Mouse (Mus musculus): ENCODE measurements at regions not wholly inside any gene's neighbourhood (a gene's known extent, or its start where the extent isn't known, plus 50 kb on each side); places are given as distances from the start of the nearest gene placed in this dataset.
"Not testable (repeated sequence)": the region's sequence is repeated elsewhere in the genome, so short reads cannot be mapped to it uniquely, and the experiment has no call there.

- H3K9me3 ChIP-seq (ENCODE audit: control insufficient read depth, low read length), result no peaks in the 10 kb centered on the region
- H3K36me3 ChIP-seq (ENCODE audit: control insufficient read depth, insufficient read depth, low read length), result no peaks in the 10 kb centered on the region
- WGBS, result 58% methylated on average over 1 of the region's 1 CpGs
- H3K4me3 ChIP-seq (ENCODE audit: low read depth, low read length), result no peak overlapping the region
- H3K4me2 ChIP-seq (ENCODE audit: low read length), result no peak overlapping the region
- H3K27ac ChIP-seq (ENCODE audit: low read depth), result no peak overlapping the region
- DNase-seq (ENCODE audit: low spot score), result no peak
- no peak overlapping the region for H3K9ac ChIP-seq (ENCODE audit: low read length)
- H3K4me1 ChIP-seq (replicated peaks; ENCODE audit: control insufficient read depth, insufficient read depth, low read length), result no peaks in the 10 kb centered on the region
- no peak for ATAC-seq (replicated peaks; ENCODE audit: low FRiP score, low TSS enrichment, low read depth)
- H3K27me3 ChIP-seq (replicated peaks; ENCODE audit: control insufficient read depth, insufficient read depth, low read length), result no peaks in the 10 kb centered on the region
These were observed 414.5 kb upstream of the Stxbp6 start for GRCm38 (mm10) chr12:45489029-45489428.

GRCm38 (mm10) chr12:45476881-45477280 is 402.4 kb upstream of the Stxbp6 start:
- H3K4me3 ChIP-seq (ENCODE audit: low read depth, low read length), result no peak overlapping the region
- no peaks in the 10 kb centered on the region for H3K27me3 ChIP-seq (replicated peaks; ENCODE audit: control insufficient read depth, insufficient read depth, low read length)
- no peaks in the 10 kb centered on the region for H3K36me3 ChIP-seq (ENCODE audit: control insufficient read depth, insufficient read depth, low read length)
- H3K4me1 ChIP-seq (replicated peaks; ENCODE audit: control insufficient read depth, insufficient read depth, low read length), result no peaks in the 10 kb centered on the region
- no peak overlapping the region for H3K27ac ChIP-seq (ENCODE audit: low read depth)
- no peaks in the 10 kb centered on the region for H3K9me3 ChIP-seq (ENCODE audit: control insufficient read depth, low read length)
- ATAC-seq (replicated peaks; ENCODE audit: low FRiP score, low TSS enrichment, low read depth) (no peak), DNase-seq (ENCODE audit: low spot score) (no peak)
- H3K9ac ChIP-seq (ENCODE audit: low read length), result no peak overlapping the region
- H3K4me2 ChIP-seq (ENCODE audit: low read length), result no peak overlapping the region

GRCm38 (mm10) chr12:45468093-45468492 is 393.6 kb upstream of the Stxbp6 start:
- Histone ChIP-seq H3K27me3 (replicated peaks; ENCODE audit: control insufficient read depth, insufficient read depth, low read length) (no peaks in the 10 kb centered on the region), H3K4me1 (replicated peaks; ENCODE audit: control insufficient read depth, insufficient read depth, low read length) (no peaks in the 10 kb centered on the region), H3K36me3 (ENCODE audit: control insufficient read depth, insufficient read depth, low read length) (no peaks in the 10 kb centered on the region), H3K27ac (ENCODE audit: low read depth) (no peak overlapping the region), H3K4me2 (ENCODE audit: low read length) (no peak overlapping the region), H3K4me3 (ENCODE audit: low read depth, low read length) (no peak overlapping the region), H3K9ac (ENCODE audit: low read length) (no peak overlapping the region), H3K9me3 (ENCODE audit: control insufficient read depth, low read length) (no peaks in the 10 kb centered on the region)
- 54% methylated on average over 3 of the region's 3 CpGs for WGBS
- DNase-seq (ENCODE audit: low spot score) (no peak), ATAC-seq (replicated peaks; ENCODE audit: low FRiP score, low TSS enrichment, low read depth) (no peak)

GRCm38 (mm10) chr12:45467058-45467457 is 392.5 kb upstream of the Stxbp6 start:
- DNase-seq (ENCODE audit: low spot score) (no peak), ATAC-seq (replicated peaks; ENCODE audit: low FRiP score, low TSS enrichment, low read depth) (no peak)
- Histone ChIP-seq H3K9ac (ENCODE audit: low read length) (no peak overlapping the region), H3K4me3 (ENCODE audit: low read depth, low read length) (no peak overlapping the region), H3K4me2 (ENCODE audit: low read length) (no peak overlapping the region), H3K27me3 (replicated peaks; ENCODE audit: control insufficient read depth, insufficient read depth, low read length) (no peaks in the 10 kb centered on the region), H3K36me3 (ENCODE audit: control insufficient read depth, insufficient read depth, low read length) (no peaks in the 10 kb centered on the region), H3K4me1 (replicated peaks; ENCODE audit: control insufficient read depth, insufficient read depth, low read length) (no peaks in the 10 kb centered on the region), H3K27ac (ENCODE audit: low read depth) (no peak overlapping the region), H3K9me3 (ENCODE audit: control insufficient read depth, low read length) (no peaks in the 10 kb centered on the region)
- WGBS, result 17% methylated on average over 2 of the region's 2 CpGs

GRCm38 (mm10) chr12:45466066-45466465 is 391.6 kb upstream of the Stxbp6 start:
- WGBS, result 73% methylated on average over 3 of the region's 3 CpGs
- H3K9ac ChIP-seq (ENCODE audit: low read length), result no peak overlapping the region
- H3K36me3 ChIP-seq (ENCODE audit: control insufficient read depth, insufficient read depth, low read length), result no peaks in the 10 kb centered on the region
- no peak for ATAC-seq (replicated peaks; ENCODE audit: low FRiP score, low TSS enrichment, low read depth)
- H3K27ac ChIP-seq (ENCODE audit: low read depth), result no peak overlapping the region
- DNase-seq (ENCODE audit: low spot score), result no peak
- H3K9me3 ChIP-seq (ENCODE audit: control insufficient read depth, low read length), result no peaks in the 10 kb centered on the region
- H3K27me3 ChIP-seq (replicated peaks; ENCODE audit: control insufficient read depth, insufficient read depth, low read length), result no peaks in the 10 kb centered on the region
- H3K4me3 ChIP-seq (ENCODE audit: low read depth, low read length), result no peak overlapping the region
- no peaks in the 10 kb centered on the region for H3K4me1 ChIP-seq (replicated peaks; ENCODE audit: control insufficient read depth, insufficient read depth, low read length)
- H3K4me2 ChIP-seq (ENCODE audit: low read length), result no peak overlapping the region

GRCm38 (mm10) chr12:45464952-45465351 is 390.4 kb upstream of the Stxbp6 start:
- DNase-seq (ENCODE audit: low spot score), result no peak
- Histone ChIP-seq H3K9me3 (ENCODE audit: control insufficient read depth, low read length) (no peaks in the 10 kb centered on the region), H3K4me3 (ENCODE audit: low read depth, low read length) (no peak overlapping the region), H3K9ac (ENCODE audit: low read length) (no peak overlapping the region), H3K4me2 (ENCODE audit: low read length) (no peak overlapping the region), H3K36me3 (ENCODE audit: control insufficient read depth, insufficient read depth, low read length) (no peaks in the 10 kb centered on the region), H3K4me1 (replicated peaks; ENCODE audit: control insufficient read depth, insufficient read depth, low read length) (no peaks in the 10 kb centered on the region), H3K27ac (ENCODE audit: low read depth) (no peak overlapping the region), H3K27me3 (replicated peaks; ENCODE audit: control insufficient read depth, insufficient read depth, low read length) (no peaks in the 10 kb centered on the region)
- 69% methylated on average over 2 of the region's 2 CpGs for WGBS
- ATAC-seq (replicated peaks; ENCODE audit: low FRiP score, low TSS enrichment, low read depth), result no peak

- H3K4me3 ChIP-seq (ENCODE audit: low read depth, low read length); H3K4me1 ChIP-seq (replicated peaks; ENCODE audit: control insufficient read depth, insufficient read depth, low read length); H3K27ac ChIP-seq (ENCODE audit: low read depth); H3K9me3 ChIP-seq (ENCODE audit: control insufficient read depth, low read length); DNase-seq (ENCODE audit: low spot score); H3K27me3 ChIP-seq (replicated peaks; ENCODE audit: control insufficient read depth, insufficient read depth, low read length); H3K9ac ChIP-seq (ENCODE audit: low read length); H3K36me3 ChIP-seq (ENCODE audit: control insufficient read depth, insufficient read depth, low read length); H3K4me2 ChIP-seq (ENCODE audit: low read length); ATAC-seq (replicated peaks; ENCODE audit: low FRiP score, low TSS enrichment, low read depth): not testable (repeated sequence)
- 89% methylated on average over 8 of the region's 8 CpGs for WGBS
These were observed 384.2 kb upstream of the Stxbp6 start for GRCm38 (mm10) chr12:45458746-45459145.

- H3K9ac ChIP-seq (ENCODE audit: low read length), result no peak overlapping the region
- no peaks in the 10 kb centered on the region for H3K4me1 ChIP-seq (replicated peaks; ENCODE audit: control insufficient read depth, insufficient read depth, low read length)
- no peak for DNase-seq (ENCODE audit: low spot score)
- WGBS, result 59% methylated on average over 8 of the region's 8 CpGs
- ATAC-seq (replicated peaks; ENCODE audit: low FRiP score, low TSS enrichment, low read depth), result no peak
- no peak overlapping the region for H3K27ac ChIP-seq (ENCODE audit: low read depth)
- H3K36me3 ChIP-seq (ENCODE audit: control insufficient read depth, insufficient read depth, low read length), result no peaks in the 10 kb centered on the region
- no peaks in the 10 kb centered on the region for H3K27me3 ChIP-seq (replicated peaks; ENCODE audit: control insufficient read depth, insufficient read depth, low read length)
- no peak overlapping the region for H3K4me2 ChIP-seq (ENCODE audit: low read length)
- H3K9me3 ChIP-seq (ENCODE audit: control insufficient read depth, low read length), result no peaks in the 10 kb centered on the region
- no peak overlapping the region for H3K4me3 ChIP-seq (ENCODE audit: low read depth, low read length)
These were observed 369.1 kb upstream of the Stxbp6 start for GRCm38 (mm10) chr12:45443512-45444190.

- Histone ChIP-seq H3K27me3 (replicated peaks; ENCODE audit: control insufficient read depth, insufficient read depth, low read length) (no peaks in the 10 kb centered on the region), H3K4me1 (replicated peaks; ENCODE audit: control insufficient read depth, insufficient read depth, low read length) (no peaks in the 10 kb centered on the region), H3K4me2 (ENCODE audit: low read length) (no peak overlapping the region), H3K9me3 (ENCODE audit: control insufficient read depth, low read length) (no peaks in the 10 kb centered on the region), H3K4me3 (ENCODE audit: low read depth, low read length) (no peak overlapping the region), H3K36me3 (ENCODE audit: control insufficient read depth, insufficient read depth, low read length) (no peaks in the 10 kb centered on the region), H3K9ac (ENCODE audit: low read length) (no peak overlapping the region), H3K27ac (ENCODE audit: low read depth) (no peak overlapping the region)
- no peak for DNase-seq (ENCODE audit: low spot score)
- ATAC-seq (replicated peaks; ENCODE audit: low FRiP score, low TSS enrichment, low read depth), result no peak
- WGBS, result 15% methylated on average over 4 of the region's 4 CpGs
These were observed 368.0 kb upstream of the Stxbp6 start for GRCm38 (mm10) chr12:45442474-45442873.
